Mouse (Mus musculus): Measurements from ENCODE around the gene Mmel1. TPM values are rescaled to one million over a fixed set of nuclear protein-coding genes. Genes with fewer than 3 reads are reported as not detected.

Gene Mmel1
- total RNA-seq (2022), result 1 to 10 TPM in 2 of 4 experiments, under 1 TPM in 2; 0.31 to 4.6 (median 1.5) TPM

DNA sequence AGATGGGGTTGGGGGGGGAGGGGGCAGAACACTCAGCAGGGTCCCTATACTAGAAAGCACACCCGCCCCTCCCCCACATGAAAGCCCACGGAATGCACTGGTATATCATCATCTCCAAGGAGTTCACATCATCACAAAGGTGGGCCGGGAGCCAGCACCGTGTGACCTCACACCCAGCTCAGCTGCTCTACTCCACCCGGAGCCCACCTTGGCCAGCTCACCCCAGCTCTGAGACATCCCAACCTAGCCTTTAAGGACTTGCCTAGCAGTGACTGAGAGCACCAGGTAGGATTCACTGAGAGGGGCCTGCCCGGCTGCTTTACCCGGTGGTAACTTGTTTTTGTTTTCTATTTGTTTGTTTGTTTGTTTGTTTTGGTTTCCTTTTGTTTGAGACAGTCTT is at the start of gene Mmel1:
Mmel1 (plus strand) TSS at position 146 of the 400 bp plus-strand sequence.
- DNase-seq, result no peak

DNA sequence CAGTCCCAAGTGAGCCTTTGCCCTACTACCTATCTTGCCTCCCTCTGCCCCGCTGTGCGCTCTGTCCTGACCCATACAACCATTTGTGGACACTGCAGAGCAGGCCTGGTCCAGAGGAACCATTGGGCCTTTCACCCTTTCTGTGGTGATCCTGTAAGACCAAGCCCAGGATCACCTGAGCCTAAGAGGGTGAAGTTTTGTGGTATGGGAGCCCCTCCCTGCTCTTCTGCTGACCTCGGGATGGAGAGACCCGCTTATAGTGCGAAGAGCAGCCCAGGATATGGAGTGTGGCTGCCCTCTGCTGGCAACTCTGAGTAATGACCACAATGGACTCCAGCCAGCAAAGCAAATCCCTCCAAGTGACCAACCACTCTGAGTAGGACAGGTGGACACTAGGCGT is 43.7 kb upstream of the Mmel1 start:
- no peak for DNase-seq

DNA sequence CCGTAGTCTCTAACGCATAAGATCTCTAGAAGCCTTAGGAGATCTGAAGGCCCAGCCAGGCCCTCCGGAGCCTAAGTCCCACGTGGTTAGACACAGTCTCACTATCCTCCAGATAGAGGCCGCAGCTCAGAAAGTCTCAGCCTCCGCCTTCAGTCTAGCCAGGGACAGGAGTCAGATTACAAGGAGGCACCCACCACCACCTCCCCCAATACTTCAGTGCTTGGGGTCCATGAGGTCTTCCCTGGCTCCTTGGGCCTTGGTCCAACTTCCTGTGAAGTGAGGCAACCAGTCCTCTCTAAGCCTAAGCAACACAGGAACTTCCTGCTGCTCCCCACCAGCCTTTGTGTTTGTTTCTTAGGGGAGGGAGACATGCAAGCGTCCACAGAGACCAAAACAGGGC is 43.2 kb upstream of the Mmel1 start:
- DNase-seq, result no peak

DNA sequence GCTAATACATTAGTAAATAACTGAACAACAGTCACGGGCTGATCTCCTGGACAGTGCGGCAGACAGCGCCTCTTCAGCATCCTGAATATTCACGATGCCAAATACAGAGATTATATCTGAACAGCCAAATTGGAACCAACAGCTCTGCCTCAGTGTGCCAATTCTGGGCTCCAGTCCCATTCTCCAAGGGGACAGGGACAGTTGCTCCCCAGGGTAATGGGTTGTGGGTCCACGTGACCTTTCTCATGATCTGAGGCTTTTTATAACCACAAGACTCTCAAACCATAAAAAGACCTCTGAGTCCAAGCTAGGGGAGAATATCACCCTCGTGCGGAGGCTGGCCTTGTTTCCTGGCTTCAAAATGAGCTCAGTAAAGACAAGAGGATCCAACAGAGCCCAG is 42.2 kb upstream of the Mmel1 start:
- no peak for DNase-seq

DNA sequence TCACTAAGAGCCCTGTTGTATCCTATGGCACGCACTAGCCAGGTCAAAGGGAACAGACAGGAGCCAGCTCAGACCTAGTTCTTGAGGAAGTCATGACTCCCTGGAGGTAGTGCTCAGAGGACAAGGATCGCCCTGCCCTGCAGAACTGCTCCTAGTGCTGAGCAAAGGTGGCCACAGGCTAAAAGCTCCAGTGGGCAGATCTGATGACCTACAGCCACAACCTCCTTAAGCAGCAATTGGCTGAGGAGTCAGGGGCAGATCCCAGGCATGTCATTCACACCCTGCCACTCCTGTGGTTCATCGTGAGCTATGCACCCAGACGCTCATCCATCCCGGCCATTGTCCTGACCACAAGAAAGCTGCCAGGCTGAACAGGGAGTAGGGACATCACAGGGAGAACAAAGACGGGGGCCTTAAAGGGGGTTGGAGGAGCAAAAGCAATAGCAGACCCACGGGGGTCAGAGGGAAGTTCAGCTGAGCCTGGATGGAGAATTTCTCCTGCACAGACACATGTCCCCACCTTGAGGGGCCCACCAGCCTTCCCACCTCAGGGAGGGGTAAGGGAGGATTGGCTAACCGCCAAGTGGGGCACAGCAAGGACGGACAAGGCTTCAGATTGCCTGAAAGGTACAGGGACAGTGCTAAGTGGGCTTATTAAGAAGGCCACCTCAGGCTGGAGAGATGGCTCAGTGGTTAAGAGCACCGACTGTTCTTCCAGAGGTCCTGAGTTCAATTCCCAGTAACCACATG is 41.3 kb upstream of the Mmel1 start:
- no peak for DNase-seq

DNA sequence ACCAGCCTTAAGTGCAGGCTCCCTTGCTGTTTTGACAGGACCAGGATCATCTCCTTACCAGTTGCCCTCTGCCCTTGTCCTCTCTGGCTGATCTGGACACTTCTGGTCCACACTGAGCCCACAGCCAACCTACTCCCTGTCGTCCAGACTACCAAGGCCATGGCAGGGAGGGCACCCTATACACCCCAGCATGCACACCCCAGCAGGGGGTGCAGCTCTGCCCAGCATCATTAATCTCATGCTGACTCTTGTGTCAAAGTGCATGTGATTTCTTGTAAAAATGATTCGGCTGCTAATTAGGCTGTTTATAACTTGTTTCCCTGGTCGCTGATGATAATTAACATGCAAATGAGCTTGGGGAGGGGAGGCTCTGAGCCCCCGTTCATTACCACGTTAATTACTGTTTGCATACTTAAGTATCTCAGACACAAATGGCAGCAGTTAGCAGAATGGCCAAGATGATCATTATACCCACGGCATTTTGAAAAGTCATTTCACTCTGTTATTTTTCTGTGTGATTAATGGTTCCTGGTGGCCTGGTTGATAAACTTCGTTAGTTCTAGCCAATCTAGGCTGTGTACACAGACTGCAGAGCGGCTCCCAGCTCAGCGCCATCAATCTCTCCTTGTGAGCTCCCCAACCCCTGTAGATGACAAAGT is 37.3 kb upstream of the Mmel1 start:
- DNase-seq, result no peak

DNA sequence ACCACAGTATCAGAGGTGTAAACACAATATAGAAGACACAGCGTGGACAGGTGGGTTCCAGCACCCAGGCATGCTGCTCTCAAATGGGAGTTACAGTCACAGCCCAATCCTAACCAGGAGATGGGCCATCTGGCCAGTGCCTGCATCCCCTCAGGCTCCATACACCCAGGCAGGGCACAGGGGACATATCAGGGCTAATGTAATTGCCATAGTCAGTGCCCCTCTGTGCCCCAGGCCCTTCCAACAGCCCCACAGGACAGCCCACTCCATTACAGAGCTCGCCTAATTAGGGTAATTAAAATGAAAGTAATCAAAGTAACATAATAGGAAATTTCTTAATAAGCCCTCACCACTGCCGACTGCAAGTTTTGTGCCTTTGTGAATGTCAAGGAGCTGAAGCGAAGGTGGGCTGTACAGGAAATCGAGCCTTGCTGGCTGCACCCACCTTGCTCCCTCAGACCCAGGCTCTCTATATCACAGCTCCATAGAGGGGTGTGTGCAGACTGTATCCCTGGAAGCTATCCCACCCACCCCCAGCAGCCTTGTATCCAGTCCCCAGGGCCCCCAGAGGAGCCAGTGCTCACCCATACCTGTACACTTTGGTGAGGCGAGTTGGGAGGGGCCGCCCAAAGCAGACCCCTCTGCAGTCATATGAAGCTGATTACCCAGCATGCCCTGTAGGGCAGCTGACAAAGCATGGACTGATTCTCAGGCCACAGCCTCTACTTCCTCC is 33.0 kb upstream of the Mmel1 start:
- no peak for DNase-seq

DNA sequence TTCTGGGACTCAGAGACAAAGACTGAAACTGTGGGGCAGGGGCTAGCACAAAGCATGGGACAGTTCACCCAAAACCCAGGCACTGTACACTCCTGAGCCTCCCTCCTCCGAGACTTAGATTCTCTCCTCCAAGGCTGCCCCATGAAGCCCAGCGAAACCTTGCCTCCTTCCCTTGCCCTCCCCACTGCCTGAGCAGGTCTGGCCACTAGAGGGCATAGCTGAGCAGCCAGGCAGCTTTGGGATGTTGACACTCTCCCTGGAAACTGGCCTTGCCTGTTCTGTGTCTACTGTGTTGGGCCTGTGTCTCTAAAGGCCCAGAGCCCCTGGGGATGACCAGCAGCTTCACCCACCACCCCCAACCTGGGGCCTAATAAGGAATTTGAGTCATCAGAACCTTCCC is 32.2 kb upstream of the Mmel1 start, which contains the start of gene Ttc34:
Ttc34 (plus strand) TSS at position 290 of the 400 bp plus-strand sequence.
- DNase-seq, result no peak

DNA sequence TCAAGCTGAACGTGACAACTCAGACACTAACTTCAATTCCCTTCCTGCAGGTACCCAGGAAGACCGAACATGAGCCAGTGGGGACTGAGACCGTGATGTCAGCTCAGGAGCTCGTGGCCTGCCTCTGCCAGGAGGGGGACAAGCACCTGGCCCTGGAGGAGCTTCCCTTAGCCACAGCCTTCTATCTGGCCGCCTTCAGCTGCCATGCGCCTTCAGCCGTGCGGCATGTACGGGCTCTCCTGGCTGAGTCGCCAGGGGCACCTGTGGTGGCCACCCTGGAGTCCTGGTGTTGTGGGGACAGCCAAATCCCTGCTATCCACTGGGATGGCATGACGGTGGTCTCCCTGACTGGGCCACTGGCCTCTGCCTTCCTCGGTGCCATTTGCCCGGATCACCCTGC is 30.6 kb upstream of the Mmel1 start:
- no peak for DNase-seq

DNA sequence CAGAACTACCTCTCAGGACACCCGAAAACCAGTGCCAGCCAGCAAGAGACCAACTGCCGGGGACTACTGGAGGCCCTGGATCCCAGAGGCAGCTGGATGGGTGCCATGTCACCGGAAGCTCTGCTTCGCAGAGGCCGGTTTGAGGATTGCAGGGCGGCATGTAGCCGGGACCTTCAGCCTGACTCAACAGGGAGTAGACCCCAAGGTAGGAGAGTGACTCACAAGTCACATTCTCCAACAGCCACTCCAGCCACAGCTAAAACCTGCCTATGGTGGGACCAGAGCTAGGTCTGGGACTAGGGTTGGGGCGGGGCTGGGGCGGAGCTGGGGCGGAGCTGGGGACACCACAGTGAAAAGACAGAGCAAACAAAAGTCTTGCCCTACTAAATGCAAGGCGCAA is 30.0 kb upstream of the Mmel1 start:
- no peak for DNase-seq

DNA sequence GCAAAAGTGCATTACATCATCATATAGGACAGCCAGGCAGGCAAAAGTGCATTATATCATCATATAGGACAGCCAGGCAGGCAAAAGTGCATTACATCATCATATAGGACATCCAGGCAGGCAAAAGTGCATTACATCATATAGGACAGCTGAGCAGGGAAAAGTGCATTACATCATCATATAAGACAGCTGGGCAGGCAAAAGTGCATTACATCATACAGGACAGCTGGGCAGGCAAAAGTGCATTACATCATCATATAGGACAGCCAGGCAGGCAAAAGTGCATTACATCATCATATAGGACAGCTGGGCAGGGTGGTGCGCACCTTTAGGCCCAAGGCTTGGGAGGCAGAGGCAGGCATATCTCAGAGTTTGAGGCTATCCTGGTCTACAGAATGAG is 16.7 kb upstream of the Mmel1 start:
- no peak for DNase-seq

DNA sequence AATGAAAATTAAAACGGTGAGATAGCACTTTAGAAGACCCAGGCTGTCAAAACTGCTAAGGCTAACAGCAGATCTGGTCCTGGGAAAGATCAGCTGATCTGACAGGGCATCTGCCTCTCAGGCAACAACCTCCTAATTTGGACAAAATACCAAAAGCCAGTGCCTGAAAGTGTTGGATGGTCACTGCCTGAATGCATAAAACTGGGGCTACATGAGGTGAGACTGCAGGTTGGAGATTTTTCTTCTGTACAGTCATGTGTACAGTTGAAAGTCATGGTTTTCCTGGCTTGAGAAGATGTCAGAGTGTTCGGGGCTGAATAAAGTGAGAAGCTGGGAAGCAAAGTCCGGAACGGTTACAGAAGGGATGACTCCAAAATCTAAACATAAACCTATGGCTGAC is 15.5 kb upstream of the Mmel1 start:
- DNase-seq, result no peak

DNA sequence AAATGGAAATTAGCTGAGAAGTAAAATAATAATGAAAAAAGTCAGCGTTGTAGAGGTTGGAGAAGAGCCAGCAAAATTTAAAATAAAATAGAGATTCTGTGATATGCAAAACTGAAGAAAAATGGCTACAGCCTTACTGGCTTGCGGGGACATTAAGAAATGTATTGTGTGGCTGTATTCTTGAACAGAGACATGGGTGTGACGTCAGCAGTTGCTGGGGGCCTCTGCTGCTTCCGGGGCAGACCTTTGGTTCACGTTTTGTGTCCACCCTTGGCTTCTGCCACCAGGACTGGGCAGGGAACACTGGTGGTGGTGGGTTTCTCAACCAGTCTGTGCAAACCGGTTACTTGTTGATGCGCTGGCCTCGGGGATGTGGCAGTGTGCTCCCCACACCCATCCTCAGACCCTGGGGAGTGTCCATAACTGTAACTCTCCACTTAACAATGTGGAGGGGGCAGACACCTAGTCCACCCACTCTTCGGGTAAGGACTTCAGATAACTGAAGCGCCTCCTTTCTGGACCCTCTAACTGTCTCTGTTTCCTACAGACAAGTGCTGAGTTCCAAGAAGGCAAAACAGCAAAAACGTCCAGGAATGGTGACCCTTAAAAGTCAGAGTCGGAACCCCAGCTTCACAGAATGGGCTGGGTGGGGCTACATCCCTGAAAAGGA is 14.6 kb upstream of the Mmel1 start:
- no peak for DNase-seq

DNA sequence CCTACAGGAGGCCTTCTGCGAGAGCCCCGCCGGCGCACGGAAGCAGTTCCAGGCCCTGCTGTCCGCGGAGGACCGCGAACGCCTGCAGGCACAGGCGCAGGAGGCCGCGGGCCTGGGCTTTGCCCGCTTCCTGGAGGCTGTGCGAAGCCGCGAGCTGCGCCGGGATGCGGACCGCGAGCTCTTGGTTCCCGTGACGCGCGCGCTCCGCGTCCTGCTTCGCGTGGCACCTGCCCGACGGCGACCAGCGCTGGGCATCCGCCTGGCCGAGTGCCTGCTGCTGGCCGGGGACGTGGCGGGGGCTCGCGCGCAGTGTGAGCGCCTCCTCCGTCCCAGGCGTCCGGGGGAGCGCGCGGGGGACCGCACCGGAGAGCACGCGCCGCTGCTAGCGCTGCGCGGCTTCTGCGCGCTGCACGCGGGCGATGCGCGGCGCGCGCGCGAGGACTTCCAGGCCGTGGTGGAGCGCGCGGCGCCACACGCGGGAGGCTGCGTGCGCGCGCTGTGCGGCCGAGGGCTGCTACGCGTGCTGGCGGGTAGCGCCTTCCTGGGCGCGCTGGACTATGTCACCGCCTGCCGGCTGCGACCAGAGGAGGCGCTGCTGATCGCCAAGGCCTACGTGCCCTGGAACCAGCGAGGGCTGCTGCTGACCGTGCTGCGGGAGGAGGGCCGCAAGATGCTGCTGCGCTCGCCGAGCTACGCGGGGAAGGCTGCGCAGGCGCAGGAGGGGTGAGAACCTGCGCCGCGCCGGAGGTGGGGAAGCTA is 13.5 kb upstream of the Mmel1 start:
- DNase-seq, result peak; percentile 64

DNA sequence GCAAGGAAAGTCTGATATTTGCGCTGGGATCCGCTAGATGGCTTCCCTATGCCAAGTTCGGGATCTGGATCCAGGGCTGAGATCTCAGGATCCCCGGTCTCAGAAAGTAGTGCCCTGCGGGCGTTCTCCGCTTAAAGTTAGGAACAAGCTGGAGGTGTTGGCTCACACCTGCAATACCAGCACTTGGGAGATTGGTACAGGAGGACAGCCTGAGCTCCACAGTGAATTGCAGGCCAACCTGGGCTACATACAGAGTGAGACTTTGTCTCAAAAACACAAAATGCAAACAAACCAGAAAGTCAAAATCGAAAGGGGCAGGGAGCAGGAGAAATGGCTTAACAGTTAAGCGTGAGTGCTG is 12.9 kb upstream of the Mmel1 start:
- DNase-seq, result no peak

DNA sequence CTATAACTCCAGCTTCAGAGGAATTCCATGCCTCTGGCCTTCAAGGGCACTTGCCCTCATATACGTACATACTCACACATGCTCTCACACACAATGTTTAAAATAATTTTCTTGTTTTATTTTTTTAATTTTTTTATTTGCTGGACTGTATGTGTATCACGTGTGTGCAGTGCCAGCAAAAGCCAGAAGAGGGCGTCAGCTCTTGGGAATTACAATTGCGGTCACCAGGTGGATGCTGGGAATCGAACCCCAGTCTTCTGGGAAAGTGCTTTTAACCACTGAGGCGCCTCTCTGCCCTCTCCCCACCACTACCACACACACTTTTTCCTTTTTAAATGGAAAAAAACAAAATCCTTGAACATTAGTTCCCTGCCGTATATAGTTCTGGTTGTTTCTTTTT is 12.5 kb upstream of the Mmel1 start:
- no peak for DNase-seq

DNA sequence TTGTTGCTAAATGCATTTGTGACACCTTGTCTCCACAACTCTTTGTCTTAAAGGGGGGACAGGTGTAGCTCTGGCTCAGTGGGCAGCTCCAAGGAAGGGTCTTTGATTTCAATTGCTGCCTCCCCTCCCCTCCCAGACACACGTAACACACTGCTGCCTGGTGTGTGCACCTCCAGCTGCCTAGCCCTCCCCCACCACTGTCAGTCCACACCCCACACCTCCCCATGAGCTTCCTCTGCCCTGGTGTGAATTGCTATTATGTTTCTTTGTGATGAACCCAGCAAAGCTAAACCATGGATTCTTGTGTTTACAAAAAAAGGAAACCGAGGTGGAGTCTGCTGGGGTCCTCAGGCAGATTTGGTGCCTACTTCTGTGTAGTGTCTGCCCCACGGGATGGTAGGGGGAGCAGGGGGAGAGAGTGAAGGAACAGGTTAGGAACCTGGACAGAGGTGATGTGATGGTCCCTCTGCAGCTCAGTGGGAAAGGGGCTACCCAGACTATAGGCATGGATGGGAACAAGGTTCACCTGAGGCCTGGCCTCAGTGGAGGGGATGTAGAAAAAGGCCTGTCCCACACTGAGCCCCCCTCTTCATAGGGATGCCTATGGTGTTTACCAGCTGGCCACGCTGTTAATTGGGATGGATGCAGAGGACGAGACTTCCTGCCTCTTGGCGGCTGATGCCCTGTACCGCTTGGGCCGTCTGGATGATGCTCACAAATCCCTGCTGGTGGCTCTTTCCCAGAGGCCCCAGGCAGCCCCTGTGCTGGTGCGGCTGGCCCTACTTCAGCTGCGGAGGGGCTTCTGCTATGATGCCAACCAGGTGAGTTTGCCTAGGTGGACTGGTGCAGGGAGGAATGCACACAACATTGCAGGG is 11.8 kb upstream of the Mmel1 start:
- DNase-seq, result no peak

DNA sequence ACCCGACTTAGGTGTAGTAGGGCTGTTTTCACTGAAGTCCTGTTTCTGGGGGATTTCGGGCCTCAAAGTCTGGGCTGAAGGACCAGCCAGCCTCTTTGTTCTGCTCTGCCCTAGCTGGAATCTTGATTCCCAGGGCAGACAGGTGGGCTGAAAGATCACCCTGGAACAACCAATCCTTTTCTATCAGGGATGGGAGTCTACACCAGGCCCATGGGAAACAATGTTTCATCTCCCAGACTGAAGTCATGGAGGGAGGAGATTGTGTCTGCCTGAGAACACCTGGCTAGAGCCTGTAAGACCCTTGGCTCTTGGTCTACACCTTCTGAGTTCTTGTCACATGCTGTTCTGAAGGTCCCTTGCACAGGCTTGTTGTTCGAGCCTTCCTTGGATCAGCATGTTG is 10.8 kb upstream of the Mmel1 start:
- no peak for DNase-seq

DNA sequence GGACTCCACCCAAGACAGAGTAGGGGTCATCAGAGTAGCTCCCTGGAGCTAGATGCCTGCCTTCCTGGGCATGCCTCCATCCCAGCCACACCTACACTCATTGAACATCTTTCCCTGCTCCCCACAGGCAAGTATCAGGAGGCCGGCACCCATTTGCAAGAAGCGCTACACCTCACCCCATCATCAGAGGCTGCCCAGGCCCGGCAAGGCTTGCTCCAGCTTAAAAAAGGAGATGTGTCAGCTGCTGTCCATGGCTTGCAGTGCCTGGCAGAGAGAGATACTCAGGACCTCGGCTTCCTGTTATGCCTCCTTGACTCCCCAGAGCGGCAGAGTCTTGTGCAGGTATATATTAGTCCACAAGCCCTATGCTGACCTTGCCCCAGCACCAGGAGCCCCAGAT is 7.4 kb upstream of the Mmel1 start:
- DNase-seq, result no peak

DNA sequence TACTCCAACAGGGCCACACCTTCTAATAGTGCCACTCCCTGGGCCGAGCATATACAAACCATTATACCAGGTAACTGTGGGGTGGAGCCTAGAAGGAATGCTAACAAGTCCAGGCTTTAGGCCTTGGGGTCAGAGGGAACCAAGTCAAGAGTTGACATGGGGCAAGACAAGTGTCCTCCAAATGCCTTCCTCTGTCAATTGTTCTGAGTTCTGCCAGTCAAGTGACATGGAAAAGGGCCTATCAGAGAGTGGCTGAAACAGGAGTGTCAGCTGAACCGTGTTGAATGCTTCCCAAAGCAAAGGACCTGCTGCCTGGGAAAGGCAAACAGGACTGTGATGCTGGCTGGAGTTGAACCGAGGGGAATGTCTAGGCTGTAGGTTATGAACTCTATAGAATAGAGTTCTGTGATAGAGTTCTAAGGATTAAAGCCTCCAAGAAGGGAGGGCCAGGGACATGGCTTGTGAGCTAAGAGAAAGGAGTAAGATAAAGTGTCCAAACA is 5.9 kb upstream of the Mmel1 start:
- no peak for DNase-seq

DNA sequence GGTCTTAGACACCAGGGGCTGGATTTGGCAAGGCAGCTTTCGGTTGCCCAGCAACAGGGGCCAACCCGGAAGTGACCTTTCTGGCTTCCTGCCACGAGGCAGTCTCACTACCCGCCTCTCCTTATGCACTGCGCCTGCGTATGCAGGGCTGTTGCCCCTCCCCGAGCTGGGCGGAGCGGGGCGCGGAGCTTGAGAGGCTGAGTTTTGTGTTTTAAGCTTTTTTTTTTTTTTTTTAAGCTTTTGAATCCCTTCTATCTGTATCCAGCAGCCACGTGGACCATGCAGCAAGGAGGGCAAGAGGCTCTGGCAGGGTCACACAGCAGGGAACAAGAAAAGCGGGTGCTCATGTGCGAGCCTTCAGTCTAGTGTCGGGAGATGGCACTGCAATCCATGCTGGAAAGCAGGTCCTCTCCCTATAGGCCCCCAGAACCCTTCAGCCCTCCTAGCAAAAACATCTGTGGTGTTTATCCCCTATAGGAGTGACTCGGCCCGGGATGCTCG is 5.1 kb upstream of the Mmel1 start:
- DNase-seq, result peak; percentile 89
